Mouse (Mus musculus) olfactory bulb, adult 2 months (tissue): ENCODE measurements at regions not wholly inside any gene's neighbourhood (a gene's known extent, or its start where the extent isn't known, plus 50 kb on each side); places are given as distances from the start of the nearest gene placed in this dataset.

Source experiments
- CTCF ChIP-seq: fragments of 200-500 bp; IDR thresholded peaks from 2 replicates; pipeline ENCODE4 v1.5.1; 2012; ENCODE audit warnings: low read depth, mild to moderate bottlenecking, low read length, moderate library complexity; ENCODE audit not compliant: insufficient read depth
- POLR2A ChIP-seq: fragments of 200-500 bp; IDR thresholded peaks from 2 replicates; pipeline ENCODE4 v1.6.1; 2012; ENCODE audit warnings: mild to moderate bottlenecking, low read depth, low read length, moderate library complexity; ENCODE audit not compliant: insufficient read depth

DNA sequence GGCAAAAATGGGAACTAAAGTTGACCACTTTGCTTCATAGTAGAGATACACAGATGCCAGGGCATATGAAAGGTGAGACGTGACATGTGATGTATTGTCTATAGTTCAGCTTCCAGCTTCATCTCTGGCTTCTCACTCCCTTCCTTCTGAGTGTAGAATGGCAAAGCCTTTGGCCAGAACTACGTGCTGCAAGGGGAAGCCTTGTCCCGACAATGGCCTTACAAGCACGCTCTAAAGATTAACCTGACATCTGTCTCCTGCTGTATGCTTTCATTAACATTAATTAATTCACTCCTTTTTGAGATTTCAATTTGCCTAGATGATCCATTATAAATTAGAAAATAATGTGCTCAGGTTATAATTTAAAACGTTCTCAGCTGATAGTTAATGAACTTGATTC lies 193.5 kb upstream of the Emcn start:
- no peak for TF ChIP-seq CTCF
- no peak for TF ChIP-seq POLR2A
